Mouse (Mus musculus) urinary bladder, postnatal 4 days (tissue): Measurements from ENCODE around the gene Col15a1.
A peak's percentile ranks its signal among the peaks of the same experiment; 100 is the strongest.

Experiments used
- DNase-seq, 2 experiments: peaks; one replicate each; pipeline ENCODE4 v3.0.0; 2021 to 2022; ENCODE audit warnings: low spot score in 2 of 2

Gene Col15a1

DNA sequence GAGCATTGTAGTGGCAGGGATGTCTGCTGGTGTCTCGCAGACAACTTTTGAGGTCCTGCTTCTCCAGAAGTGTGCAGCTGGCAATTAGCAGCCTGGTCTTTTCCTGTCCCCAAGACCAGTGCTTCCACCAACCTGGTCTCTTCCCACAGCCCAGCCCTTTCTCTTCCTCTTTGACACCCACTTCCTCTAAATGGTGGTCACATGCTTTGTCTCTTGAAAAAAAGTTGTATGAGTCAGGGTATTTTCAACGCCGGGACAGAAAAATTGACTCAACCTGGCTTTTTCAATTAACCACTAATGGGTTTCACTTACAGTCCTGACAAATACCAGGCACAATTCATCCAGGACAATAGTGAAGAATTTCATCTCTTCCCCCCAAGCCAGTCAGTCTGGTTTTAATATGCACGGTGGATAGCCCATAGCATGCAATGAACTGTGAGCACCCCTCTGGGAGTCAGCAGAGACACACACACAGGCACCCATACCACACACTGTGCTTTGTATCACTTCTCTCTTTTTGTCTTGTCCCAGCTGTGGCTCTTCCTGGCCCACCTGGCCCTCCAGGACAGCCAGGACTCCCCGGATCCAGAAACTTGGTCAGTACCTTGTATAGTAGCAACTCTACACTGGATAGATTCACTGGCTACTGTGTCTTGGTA, 95.5 kb downstream of the Col15a1 start:
- DNase-seq = no peak

DNA sequence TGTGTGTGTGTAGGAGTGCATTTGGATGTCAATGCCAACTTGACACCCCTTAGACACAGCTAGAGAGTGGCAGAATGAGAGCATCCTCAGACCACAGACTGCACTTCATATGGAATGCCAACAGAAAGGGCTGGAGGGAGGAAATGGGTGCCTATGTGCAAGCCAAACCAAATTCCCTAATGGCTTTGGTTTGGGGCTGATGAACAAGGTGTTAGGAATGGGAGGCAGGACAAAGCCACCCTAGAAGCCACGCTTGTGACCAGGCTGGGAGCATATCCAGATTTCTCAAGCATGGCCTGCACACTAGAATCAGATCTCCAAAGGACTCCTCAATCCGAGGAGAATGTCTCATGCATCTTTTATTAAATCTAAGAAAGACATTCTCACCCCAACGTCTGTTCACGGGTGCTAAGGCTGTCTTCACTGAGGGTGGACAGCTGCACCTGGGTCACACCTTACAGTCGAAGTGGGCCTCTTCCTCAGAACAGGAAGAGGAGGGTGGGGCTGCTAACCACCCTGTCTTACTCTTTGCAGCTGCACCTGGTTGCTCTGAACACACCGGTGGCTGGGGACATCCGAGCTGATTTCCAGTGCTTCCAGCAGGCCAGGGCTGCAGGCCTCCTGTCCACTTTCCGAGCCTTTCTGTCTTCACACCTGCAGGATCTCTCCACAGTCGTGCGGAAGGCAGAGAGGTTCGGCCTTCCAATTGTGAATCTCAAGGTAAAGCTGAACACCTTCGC, 102.1 kb downstream of the Col15a1 start:
- no peak for DNase-seq

DNA sequence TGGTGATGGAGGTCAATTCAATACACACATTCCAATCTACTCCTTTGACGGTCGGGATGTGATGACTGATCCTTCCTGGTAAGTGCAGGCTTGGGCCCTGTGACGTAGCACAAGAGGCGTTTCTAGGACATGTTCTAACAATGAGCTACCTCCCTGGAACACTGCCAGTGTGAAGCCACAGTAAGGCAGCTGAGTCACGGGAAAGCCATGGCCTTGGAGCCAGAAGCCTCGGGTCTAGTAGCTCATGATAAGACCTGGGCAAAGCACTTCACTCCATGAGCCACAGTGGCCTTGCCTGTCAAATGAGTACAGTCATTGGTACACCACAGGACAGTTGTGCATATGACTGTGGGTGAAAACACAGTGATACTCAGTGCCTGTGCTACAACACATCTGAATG, 102.9 kb downstream of the Col15a1 start:
- DNase-seq = no peak

DNA sequence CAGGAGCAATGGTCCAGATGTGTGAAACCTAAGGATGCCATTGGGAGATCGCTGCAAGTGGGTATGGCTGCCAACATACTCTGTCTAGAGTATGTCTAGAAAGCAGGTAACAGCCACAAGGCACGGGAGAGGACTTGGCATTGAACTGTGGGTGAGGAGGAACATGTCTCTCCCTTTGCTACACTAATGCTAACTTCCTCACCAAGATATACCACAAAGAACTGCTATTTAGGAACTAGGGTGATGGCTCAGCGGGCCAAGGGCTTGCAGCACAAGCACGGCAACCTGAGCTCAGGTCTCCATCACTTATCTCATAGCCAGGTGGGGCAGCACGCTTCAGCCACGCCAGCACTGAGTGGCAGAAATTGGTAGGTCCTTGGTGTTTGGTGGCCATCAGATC, 103.5 kb downstream of the Col15a1 start:
- no peak for DNase-seq

DNA sequence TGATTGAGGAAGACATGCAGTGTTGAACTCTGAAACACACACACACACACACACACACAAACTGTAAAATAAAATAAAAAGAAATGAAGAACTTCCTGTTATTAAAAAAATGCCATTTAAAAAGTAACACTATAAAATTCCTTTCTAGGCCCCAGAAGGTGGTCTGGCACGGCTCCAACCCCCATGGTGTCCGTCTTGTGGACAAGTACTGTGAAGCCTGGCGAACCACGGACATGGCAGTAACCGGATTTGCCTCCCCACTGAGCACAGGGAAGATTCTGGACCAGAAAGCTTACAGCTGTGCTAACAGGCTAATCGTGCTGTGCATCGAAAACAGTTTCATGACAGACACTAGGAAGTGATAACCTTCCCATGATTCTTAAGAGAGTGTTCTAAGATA, 104.0 kb downstream of the Col15a1 start:
- no peak for DNase-seq

DNA sequence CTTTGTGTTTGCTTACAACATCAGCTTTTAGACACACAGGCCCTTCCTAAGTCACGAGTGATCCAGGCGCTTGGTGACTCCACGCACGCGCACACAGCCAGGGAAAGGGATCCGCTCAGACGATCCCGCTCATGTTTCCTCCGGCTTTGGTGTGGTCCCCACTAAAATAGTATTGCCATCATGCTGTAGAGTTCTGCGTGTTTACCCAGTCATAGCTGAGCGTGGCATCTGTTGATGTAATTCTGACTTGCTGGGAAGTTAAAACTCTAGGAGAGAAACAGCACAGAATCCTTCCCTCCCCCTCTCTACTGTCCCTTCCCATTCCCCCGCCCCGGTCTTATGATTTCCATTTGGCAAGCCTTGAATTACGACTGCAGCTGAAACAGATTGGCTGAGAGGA, 104.7 kb downstream of the Col15a1 start:
- no peak for DNase-seq

DNA sequence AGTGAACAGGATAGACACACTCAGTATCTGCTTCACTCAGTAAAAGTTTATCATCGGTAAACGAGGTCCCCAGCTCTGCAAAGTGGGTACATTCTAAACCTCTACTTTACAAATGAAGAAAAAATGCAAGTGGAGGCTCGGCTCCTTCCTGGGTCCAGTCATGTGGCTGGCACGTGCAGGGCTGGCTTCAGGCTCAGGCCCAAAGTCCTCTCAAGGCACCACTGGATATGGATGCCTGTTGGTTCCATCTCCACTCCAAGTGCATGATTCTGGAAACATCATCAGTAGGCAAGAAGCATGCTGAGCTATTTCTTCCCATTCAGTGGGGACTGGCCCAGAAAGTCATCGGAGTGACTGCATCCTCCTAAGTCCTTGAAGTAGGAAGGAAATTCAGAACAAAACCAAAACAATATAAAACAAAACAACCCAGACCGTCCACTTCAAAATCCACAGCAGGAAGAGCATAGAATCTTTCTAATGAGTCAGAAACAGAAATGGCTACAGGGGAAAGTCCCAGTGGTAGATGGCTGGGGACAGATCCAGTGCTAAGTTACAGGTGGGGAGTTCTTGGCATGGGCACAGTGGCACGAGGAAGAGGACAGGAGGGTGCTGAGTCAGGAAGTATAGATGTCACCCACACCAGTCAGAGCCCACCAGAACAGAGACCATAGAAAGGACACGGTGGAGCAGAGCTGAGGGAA, 105.9 kb downstream of the Col15a1 start:
- no peak for DNase-seq

DNA sequence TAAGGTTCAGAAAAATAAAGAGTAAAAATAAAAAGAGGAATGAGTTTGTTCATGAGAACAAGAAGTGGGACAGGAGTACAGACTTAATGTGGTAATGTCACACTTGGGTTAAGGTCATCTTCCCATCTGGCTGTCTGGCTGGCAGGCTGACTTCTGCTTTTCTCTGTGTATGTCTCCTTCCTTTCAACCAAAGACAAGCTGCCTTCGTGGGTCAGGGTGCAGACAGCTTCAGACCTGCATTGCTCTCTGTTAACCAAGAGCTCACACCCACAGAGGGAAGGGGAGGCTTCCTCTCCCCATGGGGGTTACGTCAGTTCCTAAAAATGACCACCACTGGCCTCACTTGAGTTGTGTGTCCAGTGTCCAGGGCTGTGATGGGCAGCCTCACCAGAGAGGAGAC, 107.5 kb downstream of the Col15a1 start:
- DNase-seq = no peak

DNA sequence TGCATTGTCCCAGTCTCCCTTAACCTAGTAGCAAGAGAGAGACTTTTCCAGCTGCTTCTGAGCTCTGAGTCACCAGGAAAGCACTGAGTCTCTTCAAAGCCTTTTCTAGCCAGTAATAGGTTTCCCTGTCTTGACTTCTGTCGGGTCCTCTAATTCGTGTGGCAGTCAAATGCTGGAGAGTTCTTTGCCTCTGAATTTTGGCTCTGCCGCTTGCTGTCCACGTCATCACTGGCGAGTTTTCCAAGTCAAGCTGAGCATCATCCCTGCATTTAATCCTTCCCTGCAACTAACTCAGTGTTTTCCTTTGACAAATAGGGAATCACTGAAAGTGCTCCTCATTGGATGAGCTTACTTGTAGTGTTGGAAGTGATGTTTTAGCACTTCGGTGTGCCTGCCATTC, 108.5 kb downstream of the Col15a1 start:
- DNase-seq = no peak

DNA sequence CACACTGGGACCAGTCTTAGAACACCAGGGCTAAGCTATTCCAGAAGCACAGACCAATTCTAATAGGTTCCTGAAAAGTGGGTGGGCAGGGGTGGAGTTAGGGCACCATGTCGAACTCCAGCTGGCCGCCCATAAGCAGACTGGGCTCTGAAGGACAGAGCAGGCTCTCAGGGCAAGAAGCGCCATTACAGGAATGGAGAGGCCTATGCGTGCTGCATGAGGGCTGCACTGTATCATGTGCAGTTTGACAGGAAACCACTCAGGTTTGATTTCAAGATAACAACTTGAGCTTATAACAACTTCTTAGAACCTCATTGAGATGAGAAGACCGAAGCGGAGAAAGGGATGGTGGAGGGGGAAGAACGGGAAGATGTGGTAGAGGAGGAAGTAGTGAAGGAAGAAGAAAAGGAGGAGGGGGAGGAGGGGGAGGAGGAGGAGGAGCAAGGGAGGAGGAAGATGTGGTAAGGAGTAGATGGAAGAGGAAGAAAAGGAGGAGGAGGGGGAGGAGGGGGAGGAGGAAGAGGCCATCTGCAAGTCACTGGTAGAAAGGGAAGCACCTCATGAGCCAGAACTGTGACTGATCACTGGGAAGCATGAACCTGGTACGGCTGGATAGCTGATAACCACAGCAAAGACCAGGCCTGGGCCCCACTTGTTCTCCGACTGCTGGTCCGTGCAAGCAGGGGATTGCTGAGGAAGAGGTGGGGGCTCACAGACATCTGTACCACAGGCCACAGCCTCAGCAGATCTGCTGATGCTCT, 111.8 kb downstream of the Col15a1 start:
- DNase-seq = no peak

DNA sequence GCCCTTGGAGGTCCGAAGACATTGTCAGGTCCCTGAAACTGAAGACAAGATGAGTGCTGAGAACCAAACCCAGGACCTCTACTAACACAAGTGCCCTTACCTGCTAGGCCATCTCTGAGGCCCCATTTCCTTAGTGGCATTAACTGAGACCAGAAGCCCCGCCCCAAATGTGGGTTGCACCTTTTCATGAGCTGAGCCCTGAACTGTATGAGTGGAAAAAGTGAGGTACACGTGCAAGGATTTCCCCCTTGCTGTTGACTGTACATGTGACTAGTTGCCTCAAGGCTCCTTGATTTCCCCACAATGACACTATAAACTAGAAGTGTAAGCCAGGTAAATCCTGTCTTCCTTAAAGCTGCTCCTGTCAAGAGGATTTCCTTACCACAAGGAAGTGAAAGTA, 114.4 kb downstream of the Col15a1 start:
- no peak for DNase-seq

DNA sequence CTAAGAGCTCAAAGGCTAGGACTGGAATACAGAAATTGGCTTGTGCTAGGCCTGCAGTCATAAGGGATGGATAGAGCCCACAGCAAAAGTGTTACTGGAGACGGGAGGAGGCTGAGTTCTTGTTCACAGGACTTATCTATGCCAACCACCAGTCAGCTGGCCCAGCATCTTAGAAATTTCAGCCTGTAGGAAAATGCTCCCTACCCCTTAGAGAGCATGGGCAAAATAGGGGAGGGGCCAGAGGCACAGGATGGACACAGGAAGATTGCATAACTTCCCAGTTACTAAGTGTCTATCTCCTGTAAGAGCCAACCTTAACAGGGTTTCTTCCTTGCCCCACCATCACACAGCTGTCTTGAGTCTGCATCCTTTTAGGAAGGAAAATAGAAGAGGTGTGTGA, 116.2 kb downstream of the Col15a1 start:
- DNase-seq = no peak

DNA sequence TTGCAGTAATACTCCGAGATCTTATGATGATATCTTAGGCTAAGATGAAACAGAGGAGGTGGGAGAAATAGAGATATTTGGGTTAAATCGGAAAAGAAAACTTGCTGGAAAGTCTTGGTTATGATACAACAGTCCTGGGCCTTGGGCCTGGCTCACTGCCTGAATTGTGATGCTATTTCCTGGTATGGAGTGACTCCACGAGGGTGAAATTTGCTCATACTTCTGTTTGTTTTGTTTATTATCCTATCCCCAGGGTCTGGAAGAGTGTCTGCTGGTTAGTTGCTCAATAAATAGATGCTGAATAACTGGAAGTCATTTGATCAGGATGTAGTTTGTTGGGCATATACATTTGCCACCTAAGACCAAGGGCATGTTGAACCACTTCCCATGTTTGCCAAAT, 119.8 kb downstream of the Col15a1 start:
- DNase-seq = no peak

DNA sequence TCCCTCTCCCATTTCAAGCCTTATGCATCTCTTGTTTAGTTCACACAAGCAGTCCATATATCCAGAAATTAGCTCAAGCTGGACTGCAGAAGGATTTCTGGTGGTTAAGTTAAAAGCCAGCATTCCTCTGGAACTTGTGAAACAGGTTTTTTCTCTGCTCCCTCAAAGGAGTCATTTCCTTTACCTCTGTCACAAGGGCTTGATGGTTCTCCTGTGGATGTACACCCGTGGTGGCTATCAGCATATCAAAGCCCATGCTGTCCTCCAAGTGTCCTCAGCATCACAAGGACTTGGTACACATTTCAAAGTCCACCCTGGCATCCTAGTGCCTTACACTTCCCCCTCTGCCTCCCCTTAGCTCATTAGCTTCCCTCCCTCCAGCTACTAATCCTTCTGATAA, 121.3 kb downstream of the Col15a1 start:
- no peak for DNase-seq

DNA sequence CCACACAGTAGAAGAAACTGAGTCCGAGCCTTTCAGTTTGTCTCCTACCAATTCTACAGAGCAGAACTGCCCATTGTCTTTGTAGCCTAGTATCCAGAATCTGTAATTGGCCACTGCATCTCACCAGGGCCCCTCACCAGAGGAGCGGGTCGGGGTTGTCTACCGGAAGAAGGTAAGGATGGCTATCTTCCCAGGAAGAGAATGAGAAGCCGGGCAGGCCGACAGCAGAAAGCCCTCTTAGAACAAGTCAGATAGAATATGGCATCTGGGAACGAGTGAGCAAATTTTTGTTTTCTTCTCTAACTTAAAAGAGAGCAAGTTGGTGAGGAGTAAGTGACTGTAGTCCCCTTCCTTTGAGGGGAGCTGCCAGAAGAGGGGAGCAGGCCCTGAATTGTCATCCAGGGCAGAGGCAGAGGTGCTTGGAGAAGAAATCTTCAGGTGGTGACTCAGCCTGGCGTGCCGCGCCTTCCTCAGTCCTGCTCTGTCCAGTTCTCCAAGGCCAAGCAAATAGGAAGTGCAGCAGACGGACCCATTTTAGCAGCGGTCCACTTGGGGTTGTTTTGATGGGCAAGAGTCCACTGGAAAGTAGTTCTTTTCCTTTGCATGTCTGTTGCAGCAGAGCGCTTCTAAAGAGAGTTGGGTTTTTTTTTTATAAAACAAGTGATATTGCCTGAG, 122.6 kb downstream of the Col15a1 start:
- peak in 1 of 2 experiments; percentile 54 for DNase-seq

DNA sequence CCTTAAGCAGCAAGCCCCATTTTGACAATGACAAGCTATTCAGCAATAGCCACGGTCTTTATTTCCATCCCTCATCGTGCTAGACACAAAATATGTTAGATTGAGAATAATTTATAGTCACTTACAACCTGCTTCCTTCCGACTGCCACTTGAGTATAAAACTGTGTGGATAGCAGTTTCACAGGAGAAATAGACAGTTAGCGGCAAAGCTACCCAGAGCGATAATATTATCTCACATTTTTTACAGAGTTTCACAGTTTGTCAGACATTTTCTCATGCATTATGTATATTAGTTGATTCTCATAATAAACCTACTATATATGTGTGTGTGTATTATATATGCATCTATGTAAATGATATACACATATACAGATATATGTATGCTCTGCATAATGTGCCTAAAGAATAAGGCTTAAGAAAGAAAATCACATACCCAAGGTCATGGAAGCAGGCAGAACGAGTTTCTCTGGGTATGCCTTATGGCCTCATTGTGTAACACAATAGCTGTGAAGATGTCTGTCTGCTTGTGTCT, 124.9 kb downstream of the Col15a1 start:
- DNase-seq = no peak

DNA sequence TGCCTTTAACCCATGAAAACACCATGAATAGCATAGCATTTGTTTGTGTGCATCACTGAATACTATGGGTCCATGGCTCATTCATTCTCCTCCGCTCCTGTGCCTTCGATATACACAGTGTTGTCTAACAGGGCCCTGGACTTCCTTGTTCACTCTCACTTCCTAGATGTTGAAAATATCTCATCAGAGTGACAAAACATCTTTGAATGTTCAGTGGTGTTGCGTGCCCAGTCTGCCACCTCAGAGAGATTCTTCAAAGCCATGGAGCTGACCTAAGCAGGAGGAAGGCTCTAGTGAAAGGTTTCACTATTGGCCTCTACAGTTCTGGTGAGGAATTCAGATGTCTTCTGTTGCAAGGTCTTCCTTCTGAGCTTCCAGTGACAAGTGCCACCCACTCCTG, 125.6 kb downstream of the Col15a1 start:
- no peak for DNase-seq

DNA sequence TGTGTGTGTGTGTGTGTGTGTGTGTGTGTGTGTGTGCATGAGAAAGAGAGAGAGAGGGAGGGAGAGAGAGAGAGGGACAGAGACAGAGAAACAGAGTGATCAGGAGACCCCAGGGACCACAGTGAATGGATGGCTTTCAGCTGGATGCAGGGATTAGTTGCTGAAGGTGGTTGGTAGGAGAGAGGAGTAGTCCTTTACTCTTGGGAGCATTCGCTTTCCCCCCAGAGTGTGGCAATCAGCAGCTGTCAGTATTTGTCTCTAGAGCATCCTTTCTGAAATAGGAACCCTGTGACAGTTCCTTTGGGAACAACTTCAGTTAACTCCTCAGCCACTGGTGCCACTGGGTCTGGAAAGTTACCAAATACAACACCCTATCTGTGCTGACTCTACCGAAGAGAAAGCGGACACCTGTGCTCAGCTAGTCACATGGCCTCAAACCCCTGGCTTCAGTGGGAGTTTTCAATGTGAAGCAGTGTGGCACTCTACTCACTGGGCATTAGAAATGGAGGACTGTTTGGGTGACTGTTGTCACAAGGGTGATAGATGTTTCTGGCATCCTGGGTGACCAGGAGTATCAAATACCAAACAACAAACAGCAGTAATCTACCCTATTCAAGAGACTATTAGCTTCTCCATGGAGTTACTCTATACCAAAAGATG, 129.1 kb downstream of the Col15a1 start:
- no peak for DNase-seq

DNA sequence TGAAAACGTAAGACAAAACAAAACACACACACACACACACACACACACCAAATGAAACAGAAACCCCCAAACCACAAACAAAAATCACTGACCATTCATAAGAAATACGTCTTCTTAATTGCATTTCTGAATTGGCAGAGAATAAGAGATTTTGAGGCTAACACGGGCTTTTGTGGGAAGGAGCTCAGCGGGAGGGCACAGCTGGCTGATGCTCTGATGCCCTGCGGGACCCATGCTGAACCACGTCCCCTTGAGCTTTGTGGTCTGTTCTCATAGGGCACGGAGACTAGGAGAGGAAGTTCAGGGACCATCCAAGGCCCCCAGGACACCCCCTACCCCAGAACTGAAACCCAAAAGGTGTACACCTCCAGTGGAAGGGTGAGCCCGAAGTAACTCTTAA, 134.7 kb downstream of the Col15a1 start:
- no peak for DNase-seq

DNA sequence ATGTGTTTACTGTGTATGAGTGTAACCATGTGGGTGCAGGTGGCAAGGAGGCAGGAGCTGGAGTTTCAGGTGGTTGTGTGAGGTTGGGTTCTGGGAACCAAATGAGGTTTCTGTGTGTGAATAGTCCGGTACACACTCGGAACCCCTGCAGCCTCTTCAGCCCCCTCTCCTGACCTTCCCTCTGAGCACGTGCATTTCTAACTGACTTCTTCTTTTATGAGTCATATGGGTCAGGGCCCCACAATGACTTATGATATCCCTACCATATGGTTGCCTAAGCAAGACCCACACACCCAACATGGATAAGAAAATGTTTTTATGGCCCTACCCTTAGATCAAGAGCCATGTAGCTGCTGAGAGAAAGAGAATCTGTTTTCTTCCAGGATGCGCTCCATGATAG, 139.1 kb downstream of the Col15a1 start:
- no peak for DNase-seq

DNA sequence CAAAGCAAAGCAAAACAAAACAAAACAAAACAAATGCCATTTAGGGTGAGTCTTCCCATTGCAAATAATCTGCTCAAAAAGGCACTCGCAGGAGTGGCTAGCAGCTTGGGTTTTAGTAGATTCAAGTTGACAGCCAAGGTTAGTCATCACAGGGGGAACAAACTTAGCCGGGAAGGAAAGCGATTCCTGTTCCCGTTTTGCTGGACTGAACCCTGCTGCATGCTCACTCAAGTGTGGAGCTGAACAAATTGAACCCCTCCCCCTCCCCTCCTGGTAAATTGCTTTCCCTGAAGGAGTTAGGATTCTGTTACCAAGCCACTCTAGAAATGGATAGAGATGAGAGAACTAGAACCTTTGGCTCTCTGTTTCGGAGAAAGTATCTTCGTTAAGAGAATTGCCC, 141.8 kb downstream of the Col15a1 start:
- DNase-seq = no peak
